In genomic region chr11:100738066-100738604, GRCm38 (mm10) we compare ENCODE assay signal across 8 mouse cellular contexts. TPM values are rescaled to one million over a fixed set of nuclear protein-coding genes. Genes with fewer than 3 reads are reported as not detected.
DNase-seq lines count a peak whose midpoint lies in the region; ATAC-seq lines count a peak whose summit lies in the region.

TSS of gene Rab5c (minus strand) at chr11:100738215.

- peaks cover 49% of the 10 kb centered on the region for H3K79me2 ChIP-seq in macrophage (ENCODE audit: inconsistent target)

- peak within 1 kb of the TSS; percentile 57 for H3K4me3 ChIP-seq in hindbrain, embryonic 16.5 days (ENCODE audit: low read length)
- H3K4me3 ChIP-seq in macrophage (ENCODE audit: inconsistent target), result peak within 1 kb of the TSS; percentile 100

- H3K27me3 ChIP-seq in hindbrain, embryonic 16.5 days (replicated peaks; ENCODE audit: control insufficient read depth, insufficient read depth, low read length), result no peaks in the 10 kb centered on the region

- peak; percentile 99 for DNase-seq in WW6 (ENCODE audit: low read depth, low spot score)
- DNase-seq in cerebellum, postnatal 4 days (ENCODE audit: low spot score in 2 of 2), result peak; percentile 94 to 96
- peak; percentile 99 for DNase-seq in gastrocnemius, adult 18-20 months (ENCODE audit: low spot score)
- DNase-seq in left cerebral cortex, adult 18-20 months (ENCODE audit: low spot score in 2 of 2), result peak; percentile 99
- DNase-seq in right cerebral cortex, adult 18-20 months, result peak; percentile 100
- DNase-seq in urinary bladder, postnatal 10 days (ENCODE audit: low spot score), result peak; percentile 91

- H3K27ac ChIP-seq in hindbrain, embryonic 16.5 days (ENCODE audit: low read depth, low read length), result peak within 1 kb of the TSS; percentile 83
- H3K27ac ChIP-seq in macrophage, result peak within 1 kb of the TSS; percentile 99

- WGBS in hindbrain, embryonic 16.5 days, result under 1% methylated on average over 36 of the region's 39 CpGs
- WGBS in macrophage (ENCODE audit: missing documents), result 2% methylated on average over 37 of the region's 39 CpGs

- peaks cover 18% of the 10 kb centered on the region for H3K4me1 ChIP-seq in hindbrain, embryonic 16.5 days (ENCODE audit: control insufficient read depth, insufficient read depth, low read depth, low read length)

- peak within 1 kb of the TSS; percentile 80 for H3K9ac ChIP-seq in hindbrain, embryonic 16.5 days (ENCODE audit: low read depth, low read length)

- H3K9me3 ChIP-seq in hindbrain, embryonic 16.5 days (ENCODE audit: control insufficient read depth, low read length), result no peaks in the 10 kb centered on the region

- H3K4me2 ChIP-seq in hindbrain, embryonic 16.5 days (ENCODE audit: low read length), result peak within 1 kb of the TSS; percentile 91

- peak; percentile 99 for ATAC-seq in hindbrain, embryonic 16.5 days

- peaks cover 7% of the 10 kb centered on the region for H3K36me3 ChIP-seq in hindbrain, embryonic 16.5 days (ENCODE audit: control insufficient read depth, insufficient read depth, low read length)
- H3K36me3 ChIP-seq in macrophage (ENCODE audit: inconsistent target), result no peaks in the 10 kb centered on the region

RNA-seq across cellular contexts. Expression of gene Rab5c, which starts in this region (rescaled TPM):
- total RNA-seq in gastrocnemius, adult 18-20 months (2021), result 10 to 100 TPM; 40.3 to 42.7 TPM
- polyA plus RNA-seq in hindbrain, embryonic 16.5 days (2015; fragmentation: Nextera tagmentation; extraction: Ambion mirVana), result 43.7 and 43.8 TPM in 2 replicates
- total RNA-seq in left cerebral cortex, adult 18-20 months (2021), result 100 to 1,000 TPM; 152 to 162 TPM
- total RNA-seq in macrophage (2018; cell fraction: chromatin; rRNA removed), result 100 to 1,000 TPM in 1 of 26 experiments, 10 to 100 TPM in 25; 39.2 to 102 (median 64.6) TPM
- 100 to 1,000 TPM; 286 to 464 (median 359) TPM for total RNA-seq in macrophage (2018; cell fraction: cytosol; rRNA removed)
- total RNA-seq in macrophage (2018; cell fraction: nucleus; rRNA removed), result 100 to 1,000 TPM in 24 of 26 experiments, 10 to 100 TPM in 2; 81.7 to 239 (median 158) TPM
- 348 to 578 TPM (median 378 TPM) in 3 replicates for polyA plus RNA-seq in macrophage (2018)

Comparison
In these comparisons a context has a peak if more than half of its experiments do, and no peak if none do; other contexts are left out.
1. Peak in every context shown above with its lines: DNase-seq, ATAC-seq, H3K4me3 ChIP-seq and H3K27ac ChIP-seq.